Mouse (Mus musculus) lung, postnatal 0 days (tissue): ENCODE results near the gene Myo1g.

Source experiments
- CTCF ChIP-seq: IDR thresholded peaks from 2 replicates; pipeline ENCODE4 v1.5.1; 2016; ENCODE audit warnings: antibody characterized with exemption, mild to moderate bottlenecking
- EP300 ChIP-seq: IDR thresholded peaks from 2 replicates; pipeline ENCODE4 v1.6.1; 2016; ENCODE audit warnings: antibody characterized with exemption, mild to moderate bottlenecking, control low read depth

DNA sequence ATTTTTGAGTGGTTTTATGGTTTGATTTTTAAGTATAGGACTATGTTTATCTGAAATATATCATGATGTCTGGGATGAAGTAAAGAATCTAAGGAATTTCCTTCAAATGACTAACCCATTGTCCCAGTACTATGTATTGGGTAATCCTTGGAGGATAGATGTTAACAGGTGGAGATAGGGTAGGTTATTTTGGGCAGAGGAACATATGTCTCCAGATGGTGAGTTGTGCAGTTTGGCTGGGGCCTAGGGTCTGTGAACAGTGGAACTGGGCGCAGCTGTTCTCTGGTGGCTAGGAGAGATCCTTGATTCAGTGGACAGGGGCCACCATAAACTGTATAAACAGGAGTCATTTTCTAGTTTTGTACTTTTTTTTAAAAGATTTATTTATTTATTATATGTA lies 43.4 kb downstream of the Myo1g start:
- TF ChIP-seq CTCF (no peak), EP300 (no peak)
